Mouse (Mus musculus): Measurements from ENCODE around the gene Timm10b.

GRCm38 (mm10) chr7:105640894-105641255 lies 1.0 kb downstream of the Timm10b start:
- no peak for TF ChIP-seq CTCF (IDR thresholded peaks at IDR 0.05; ENCODE audit: low read depth, low read length)
- no peak for TF ChIP-seq POLR2A (IDR thresholded peaks at IDR 0.05; ENCODE audit: insufficient read depth, low read length)

Measured in ES-Bruce4 (cell line).